Mouse (Mus musculus): ENCODE measurements around the gene 1600014C10Rik.

The 1600014C10Rik gene

DNA sequence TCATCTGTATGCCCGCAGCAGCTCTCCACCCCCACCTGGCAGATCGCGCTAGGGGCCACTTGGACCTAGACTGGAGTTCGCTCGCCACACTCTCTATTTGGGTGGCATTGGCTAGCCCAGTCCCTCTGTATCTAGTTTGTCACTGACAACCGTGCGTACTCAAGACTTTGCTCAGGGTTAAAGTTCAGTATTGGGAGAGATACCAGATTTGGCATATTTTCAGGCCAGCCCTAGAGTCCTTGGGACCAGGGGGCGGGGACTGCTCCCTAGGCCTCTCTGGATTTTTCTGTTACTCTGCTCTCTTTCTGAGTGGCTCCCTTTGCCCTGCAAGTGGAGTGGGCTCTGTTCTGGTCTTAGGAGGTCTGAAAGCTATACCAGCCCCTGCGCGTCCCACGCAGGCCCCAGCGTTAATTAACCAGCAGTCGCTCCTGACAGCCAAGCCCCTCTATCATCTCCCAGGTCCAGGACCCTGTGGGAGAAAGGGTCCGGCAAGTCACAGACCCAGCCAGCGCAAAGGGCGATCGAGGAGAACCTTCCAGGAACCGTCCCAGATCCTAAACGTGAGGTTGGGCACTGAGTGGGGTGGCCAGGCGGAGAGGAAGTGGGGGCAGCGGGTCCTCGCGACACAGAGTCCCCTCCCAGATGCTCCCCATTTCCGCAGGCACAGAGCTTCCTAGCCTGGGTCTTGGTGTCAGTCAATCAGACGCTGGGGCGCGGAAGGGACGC, at the start of gene 1600014C10Rik:
TSS of gene 1600014C10Rik (plus strand) at position 256 of the 726 bp plus-strand sequence.
- DNase-seq (ENCODE audit: low spot score in 2 of 2), result peak; percentile 16 to 54

DNA sequence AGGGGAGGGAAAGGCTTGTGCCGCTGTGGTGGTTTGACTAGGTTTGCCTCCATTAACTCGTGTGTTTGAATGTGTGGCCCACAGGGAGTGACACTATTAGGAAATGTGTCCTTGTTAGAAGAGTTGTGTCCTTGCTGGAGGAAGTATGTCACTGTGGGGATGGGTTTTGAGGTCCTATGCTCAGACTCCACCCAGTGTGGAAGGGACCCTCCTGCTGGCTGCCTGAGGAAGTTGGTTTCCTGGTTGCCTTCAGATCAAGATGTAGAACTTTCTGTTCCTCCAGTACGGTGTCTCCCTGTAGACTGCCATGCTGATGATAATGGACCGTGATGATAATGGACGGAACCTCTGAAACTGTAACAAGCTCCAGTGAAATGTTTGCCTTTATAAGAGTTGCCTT, 48.5 kb upstream of the 1600014C10Rik start:
- no peak for DNase-seq (ENCODE audit: low spot score in 2 of 2)

DNA sequence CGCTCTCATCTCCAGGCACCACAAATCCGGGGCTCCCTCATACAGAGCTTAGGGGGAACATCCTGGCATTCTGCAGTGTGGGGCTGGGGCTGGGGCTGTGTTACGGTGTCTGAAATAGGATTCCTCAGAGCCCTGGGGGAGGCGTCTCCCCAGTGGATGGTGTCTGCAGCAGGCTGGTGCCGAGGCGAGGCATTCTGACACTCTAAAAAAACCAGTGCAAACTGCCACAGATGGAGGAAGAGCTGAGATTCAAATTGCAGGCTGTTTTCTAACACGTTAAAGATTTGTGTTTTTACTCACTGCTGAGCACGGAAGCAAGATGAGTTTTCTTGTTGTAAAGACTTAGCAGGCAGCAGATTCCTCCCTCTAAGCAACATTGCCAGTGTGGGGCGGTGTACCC, 42.7 kb upstream of the 1600014C10Rik start:
- no peak for DNase-seq (ENCODE audit: low spot score in 2 of 2)

- peak; percentile 58 to 75 for DNase-seq (ENCODE audit: low spot score in 2 of 2)
Observed at GRCm38 (mm10) chr7:38141747-38142545, 41.1 kb upstream of the 1600014C10Rik start.

GRCm38 (mm10) chr7:38147477-38147876, 35.5 kb upstream of the 1600014C10Rik start:
- DNase-seq (ENCODE audit: low spot score in 2 of 2), result no peak

DNA sequence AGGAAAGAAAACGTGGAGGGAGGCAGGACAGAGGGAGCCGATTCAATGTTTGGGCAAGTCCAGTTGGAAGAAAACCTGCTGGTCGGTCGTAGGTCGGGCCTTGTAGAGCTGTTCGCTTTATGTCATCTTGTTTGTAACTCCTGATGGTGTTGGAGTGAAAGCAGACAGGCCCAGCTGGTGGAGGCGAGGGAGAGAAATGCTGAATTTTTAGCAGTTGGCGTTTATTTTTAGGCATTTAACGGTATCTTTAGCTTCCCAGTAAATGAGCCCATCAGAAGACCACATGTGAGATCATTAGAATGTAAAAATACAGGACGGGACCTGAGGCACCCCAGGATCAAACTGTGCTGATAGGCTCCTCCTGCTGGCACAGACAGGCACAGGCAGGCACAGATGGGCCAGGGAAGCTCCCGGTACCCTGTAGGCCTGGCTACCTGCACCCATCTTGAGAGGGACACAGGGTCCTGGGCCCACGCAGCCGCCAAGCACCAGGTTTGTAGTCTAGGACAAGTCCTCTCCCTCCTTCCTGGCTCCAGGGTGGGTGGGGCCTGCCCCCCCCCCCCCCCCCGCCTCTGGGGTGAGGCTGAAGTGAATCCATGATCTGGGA, 31.2 kb upstream of the 1600014C10Rik start:
- no peak for DNase-seq (ENCODE audit: low spot score in 2 of 2)

GRCm38 (mm10) chr7:38152571-38152970, 30.4 kb upstream of the 1600014C10Rik start:
- no peak for DNase-seq (ENCODE audit: low spot score in 2 of 2)

GRCm38 (mm10) chr7:38155829-38156228, 27.2 kb upstream of the 1600014C10Rik start:
- no peak for DNase-seq (ENCODE audit: low spot score in 2 of 2)

- no peak for DNase-seq (ENCODE audit: low spot score in 2 of 2)
Observed at GRCm38 (mm10) chr7:38158764-38159458, 24.1 kb upstream of the 1600014C10Rik start.

DNA sequence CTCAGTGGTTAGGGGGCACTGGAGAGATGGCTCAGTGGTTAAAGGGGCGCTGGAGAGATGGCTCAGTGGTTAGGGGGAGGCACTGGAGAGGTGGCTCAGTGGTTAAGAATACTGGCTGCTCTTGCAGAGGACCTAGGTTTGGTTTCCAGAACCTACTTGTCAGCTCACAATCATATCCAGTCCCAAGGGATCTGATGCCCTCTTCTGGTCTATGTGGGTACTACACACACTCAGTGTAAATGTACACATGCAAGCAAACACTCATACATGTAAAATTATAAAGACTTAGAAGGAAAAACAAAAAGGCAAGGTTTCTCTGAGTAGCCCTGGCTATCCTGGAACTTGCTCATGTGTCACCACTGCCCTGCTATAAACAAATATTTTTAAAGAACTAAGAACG, 21.6 kb upstream of the 1600014C10Rik start:
- DNase-seq (ENCODE audit: low spot score in 2 of 2), result no peak

- no peak for DNase-seq (ENCODE audit: low spot score in 2 of 2)
Observed at GRCm38 (mm10) chr7:38163433-38164050, 19.5 kb upstream of the 1600014C10Rik start.

DNA sequence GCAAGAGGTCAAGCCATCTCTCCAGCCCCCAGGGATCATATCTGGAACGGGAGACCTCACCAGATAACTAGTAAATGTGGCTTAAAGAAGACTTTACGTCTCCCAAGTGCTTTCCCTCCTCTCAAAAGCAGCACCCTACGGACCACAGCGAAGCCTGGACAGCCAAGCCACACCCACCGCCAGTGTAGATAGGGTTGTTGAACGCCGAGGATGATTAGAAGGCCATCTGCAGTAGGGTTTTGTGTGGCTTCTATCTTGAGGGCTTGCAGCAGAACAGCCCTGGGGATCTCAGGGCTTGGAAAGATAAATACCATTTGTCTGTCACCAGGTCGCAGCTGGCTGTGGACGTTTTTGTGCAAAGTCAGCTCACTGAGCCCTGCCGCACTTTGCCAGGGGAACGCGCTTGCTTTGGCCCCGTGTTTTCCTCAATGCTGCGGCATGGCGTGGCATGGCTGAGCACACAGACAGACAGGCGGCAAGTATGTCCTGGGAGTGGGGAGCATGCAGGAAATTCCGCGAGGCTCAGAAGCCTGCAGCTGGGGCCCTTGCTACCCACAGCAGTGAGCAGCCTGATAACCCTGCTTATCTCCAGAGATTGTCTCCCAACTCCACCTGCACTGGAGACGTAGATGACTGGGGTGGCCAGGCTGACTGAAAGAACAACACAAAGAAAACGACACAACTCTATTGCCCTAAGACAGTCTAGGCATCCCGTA, 15.9 kb upstream of the 1600014C10Rik start:
- no peak for DNase-seq (ENCODE audit: low spot score in 2 of 2)

- DNase-seq (ENCODE audit: low spot score in 2 of 2), result no peak
Observed at GRCm38 (mm10) chr7:38167724-38168141, 15.3 kb upstream of the 1600014C10Rik start.

GRCm38 (mm10) chr7:38173871-38174270, 9.1 kb upstream of the 1600014C10Rik start:
- no peak for DNase-seq (ENCODE audit: low spot score in 2 of 2)

DNA sequence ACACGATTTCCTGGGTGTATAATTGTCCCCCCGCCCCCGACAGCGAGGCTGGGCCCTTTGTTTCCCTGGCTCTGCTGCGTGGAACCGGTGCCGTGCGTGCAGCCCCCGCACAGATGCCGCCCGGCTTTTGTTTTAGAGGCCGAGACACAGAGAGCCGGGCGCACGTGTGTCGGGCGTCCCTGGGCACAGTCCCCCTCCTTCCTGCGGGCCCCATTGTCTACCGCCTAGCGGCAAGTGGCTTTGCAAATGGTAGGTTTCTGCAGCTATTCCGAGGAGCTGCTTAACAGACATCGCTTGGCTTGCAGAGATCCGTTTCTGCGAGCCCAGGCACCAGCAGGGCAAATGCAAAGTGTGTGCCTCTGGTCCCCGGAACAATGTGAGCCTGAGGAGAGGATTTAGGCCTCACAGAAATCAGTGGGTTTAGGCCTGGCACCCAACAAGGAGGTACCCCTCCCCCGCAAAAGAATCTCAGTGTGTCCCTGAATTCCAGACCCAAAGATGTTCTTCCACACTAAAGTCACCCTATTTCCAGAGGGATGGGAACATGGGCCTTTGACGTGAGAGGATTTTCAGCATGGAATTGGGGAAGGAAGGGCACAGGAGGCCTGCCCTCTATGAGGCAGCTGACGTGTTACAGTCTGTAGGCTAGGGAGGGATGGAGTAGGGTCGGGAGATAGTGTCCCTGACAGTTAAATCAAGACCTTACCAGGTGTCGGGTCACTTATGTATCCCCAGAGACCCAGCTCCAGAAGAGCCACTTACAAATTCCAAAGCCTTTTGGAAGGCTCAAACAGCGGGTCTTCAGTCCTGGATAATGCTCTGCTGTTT, 8.5 kb upstream of the 1600014C10Rik start:
- DNase-seq (ENCODE audit: low spot score in 2 of 2), result no peak

- DNase-seq (ENCODE audit: low spot score in 2 of 2), result no peak
Observed at GRCm38 (mm10) chr7:38176056-38176455, 7.0 kb upstream of the 1600014C10Rik start.

- DNase-seq (ENCODE audit: low spot score in 2 of 2), result no peak
Observed at GRCm38 (mm10) chr7:38179896-38180295, 3.1 kb upstream of the 1600014C10Rik start.

DNA sequence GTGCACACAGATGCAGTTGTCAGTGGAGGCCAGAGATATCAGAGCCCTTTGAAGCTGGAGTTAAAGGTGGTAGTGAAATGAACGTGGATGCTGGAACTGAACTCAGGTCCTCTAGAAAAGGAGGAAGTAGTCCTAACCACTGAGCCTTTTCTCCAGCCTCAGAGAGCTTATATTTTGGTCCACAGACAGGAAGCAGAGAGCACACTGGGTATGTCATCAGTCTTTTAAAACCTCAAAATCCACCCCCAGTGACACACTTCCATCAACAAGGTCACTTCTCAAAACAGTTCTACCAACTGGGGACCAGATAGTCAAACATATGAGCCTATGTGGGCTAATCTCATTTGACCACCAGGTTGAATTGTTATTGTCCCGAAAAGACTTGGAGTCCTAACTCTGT, 1.7 kb upstream of the 1600014C10Rik start:
- DNase-seq (ENCODE audit: low spot score in 2 of 2), result no peak

GRCm38 (mm10) chr7:38182596-38182961, 438 bp upstream of the 1600014C10Rik start:
- DNase-seq (ENCODE audit: low spot score in 2 of 2), result peak; percentile 79 to 81
